ENCODE assay signal across 7 mouse cellular contexts in the genomic region with DNA sequence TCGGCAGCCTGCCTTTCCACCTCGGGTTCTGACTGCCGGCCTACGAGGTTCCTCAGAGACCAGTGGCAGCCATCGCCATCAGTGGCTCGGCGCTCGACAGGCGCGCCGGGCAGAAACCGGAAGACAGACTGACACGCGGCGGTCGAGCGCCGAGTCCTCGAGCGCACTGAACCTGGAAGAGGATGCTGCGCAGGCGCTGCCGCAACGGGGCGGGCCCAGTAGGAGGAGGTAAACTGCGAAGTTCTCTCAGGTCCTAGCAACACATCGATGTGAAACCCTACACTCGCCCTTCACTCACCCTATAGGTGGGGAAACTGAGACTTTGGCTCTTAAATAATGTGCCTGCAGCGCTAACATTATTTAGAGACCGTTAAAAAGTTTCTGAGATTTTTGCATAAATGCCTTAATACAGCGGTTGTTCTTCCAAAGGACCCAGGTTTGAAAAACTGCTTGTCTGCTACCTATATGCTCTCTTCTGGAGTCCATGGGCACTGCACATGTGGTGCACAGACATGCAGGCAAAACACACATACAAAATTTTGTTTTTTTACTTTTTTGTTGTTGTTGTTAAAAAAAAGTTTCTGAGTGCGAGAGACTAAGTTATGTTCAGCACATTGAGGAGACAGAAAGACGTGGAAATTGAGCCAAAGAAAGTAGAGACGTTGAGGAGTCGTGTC. TPM values are rescaled to one million over a fixed set of nuclear protein-coding genes. Genes with fewer than 3 reads are reported as not detected.
A peak's percentile ranks its signal among the peaks of the same experiment; 100 is the strongest.
DNase-seq lines count a peak whose midpoint lies in the region; ATAC-seq lines count a peak whose summit lies in the region.

A gene (minus strand): TSS at position 153 of the 677 bp plus-strand sequence.

- peaks cover 9% of the 10 kb centered on the region for H3K4me1 ChIP-seq in intestine, embryonic 15.5 days (replicated peaks)
- peaks cover 12% of the 10 kb centered on the region for H3K4me1 ChIP-seq in midbrain, embryonic 10.5 days

- peak within 1 kb of the TSS; percentile 90 for H3K9ac ChIP-seq in intestine, embryonic 15.5 days

- H3K4me2 ChIP-seq in intestine, embryonic 15.5 days (replicated peaks): peak within 1 kb of the TSS; percentile 86

- H3K9me3 ChIP-seq in intestine, embryonic 15.5 days: no peaks in the 10 kb centered on the region
- H3K9me3 ChIP-seq in midbrain, embryonic 10.5 days (replicated peaks): no peaks in the 10 kb centered on the region

- DNase-seq in adrenal gland, adult 2 months: peak; percentile 95
- DNase-seq in embryo, embryonic 11.5 days (ENCODE audit: low read depth, low spot score): peak; percentile 88
- peak; percentile 85 to 90 for DNase-seq in gastrocnemius, postnatal 36 days
- peak; percentile 95 for DNase-seq in left cerebral cortex, postnatal 25 days (ENCODE audit: low spot score in 2 of 2)
- peak; percentile 93 for DNase-seq in midbrain, embryonic 10.5 days (ENCODE audit: low spot score)
- DNase-seq in right cerebral cortex, postnatal 4 days: peak; percentile 84

- WGBS in intestine, embryonic 15.5 days: 10% methylated on average over 35 of the region's 35 CpGs
- WGBS in midbrain, embryonic 10.5 days: 11% methylated on average over 35 of the region's 35 CpGs

- H3K27me3 ChIP-seq in intestine, embryonic 15.5 days (replicated peaks): no peaks in the 10 kb centered on the region
- no peaks in the 10 kb centered on the region for H3K27me3 ChIP-seq in midbrain, embryonic 10.5 days (ENCODE audit: low read depth, poor library complexity, severe bottlenecking)

- H3K4me3 ChIP-seq in intestine, embryonic 15.5 days (replicated peaks): peak within 1 kb of the TSS; percentile 77
- H3K4me3 ChIP-seq in midbrain, embryonic 10.5 days: peak within 1 kb of the TSS; percentile 80

- 0 out of 2 replicates have a peak, but pooled peaks cover 3% of the 10 kb centered on the region for H3K36me3 ChIP-seq in intestine, embryonic 15.5 days
- H3K36me3 ChIP-seq in midbrain, embryonic 10.5 days: peaks cover 13% of the 10 kb centered on the region

- intact Hi-C loops in gastrocnemius, postnatal 36 days (cut with DNase I): no loop called here
- intact Hi-C loops in left cerebral cortex, postnatal 25 days (cut with DNase I): no loop called here

- ATAC-seq in intestine, embryonic 15.5 days: peak; percentile 94

- peak within 1 kb of the TSS; percentile 60; the same call in 1 of the 2 replicates for H3K27ac ChIP-seq in intestine, embryonic 15.5 days
- H3K27ac ChIP-seq in midbrain, embryonic 10.5 days (replicated peaks): peak within 1 kb of the TSS; percentile 86

RNA-seq across cellular contexts. Expression of the gene that starts here (rescaled TPM):
- 10 to 100 TPM; 18.6 to 19.5 TPM for total RNA-seq in adrenal gland, adult 2 months (2021)
- polyA plus RNA-seq in adrenal gland, adult 2 months (2012; rRNA removed): 6.2 and 6.4 TPM in 2 replicates
- total RNA-seq in gastrocnemius, postnatal 36 days (2021): 10 to 100 TPM in 1 of 2 experiments, 1 to 10 TPM in 1; 9.8 to 10.0 TPM
- polyA plus RNA-seq in intestine, embryonic 15.5 days (2015; fragmentation: Nextera tagmentation; extraction: Ambion mirVana): 16.9 and 21.4 TPM in 2 replicates
- total RNA-seq in left cerebral cortex, postnatal 25 days (2021): 10 to 100 TPM; 39.7 to 43.3 TPM
- 26.5 and 33.1 TPM in 2 replicates for polyA plus RNA-seq in midbrain, embryonic 10.5 days (2016; fragmentation: Nextera tagmentation; extraction: Ambion mirVana)

Comparison
In these comparisons a context has a peak if more than half of its experiments do, and no peak if none do; other contexts are left out.
1. Peak in every context shown above with its lines: DNase-seq, ATAC-seq, H3K4me3 ChIP-seq and H3K27ac ChIP-seq.